Mouse (Mus musculus): ENCODE measurements around the gene Golm1. TPM values are rescaled to one million over a fixed set of nuclear protein-coding genes. Genes with fewer than 3 reads are reported as not detected.
"Not testable (repeated sequence)": the region's sequence is repeated elsewhere in the genome, so short reads cannot be mapped to it uniquely, and the experiment has no call there.

The Golm1 gene
- 1.9 and 3.4 TPM in 2 replicates for polyA plus RNA-seq (2012; ENCODE audit: insufficient read depth, low replicate concordance)

GRCm38 (mm10) chr13:59675151-59676011 lies at the start of gene Golm1:
TSS of gene Golm1 (minus strand) at chr13:59675811.
- Histone ChIP-seq H3K27me3 (replicated peaks) (peaks cover 18% of the 10 kb centered on the region), H3K4me3 (replicated peaks) (peak within 1 kb of the TSS; percentile 93), H3K9me3 (no peaks in the 10 kb centered on the region), H3K4me1 (peaks cover 39% of the 10 kb centered on the region), H3K36me3 (replicated peaks; ENCODE audit: low read length) (no peaks in the 10 kb centered on the region)
- no peak for TF ChIP-seq GATA1 (IDR thresholded peaks at IDR 0.05; ENCODE audit: borderline replicate concordance, low read length)
- TF ChIP-seq FLI1 (IDR thresholded peaks at IDR 0.05; ENCODE audit: low read length), result no peak

- Histone ChIP-seq H3K4me1 (peaks cover 27% of the 10 kb centered on the region), H3K27me3 (replicated peaks) (peaks cover 65% of the 10 kb centered on the region), H3K9me3 (peaks cover 21% of the 10 kb centered on the region)
- H3K36me3 ChIP-seq (replicated peaks; ENCODE audit: low read length); H3K4me3 ChIP-seq (replicated peaks): not testable (repeated sequence)
These were observed 46.5 kb upstream of the Golm1 start for GRCm38 (mm10) chr13:59722089-59722488.

GRCm38 (mm10) chr13:59719475-59719874 lies 43.9 kb upstream of the Golm1 start:
- Histone ChIP-seq H3K36me3 (replicated peaks; ENCODE audit: low read length) (no peaks in the 10 kb centered on the region), H3K9me3 (peaks cover 18% of the 10 kb centered on the region), H3K4me3 (replicated peaks) (no peak overlapping the region), H3K4me1 (peaks cover 27% of the 10 kb centered on the region), H3K27me3 (replicated peaks) (peaks cover 65% of the 10 kb centered on the region)
- TF ChIP-seq FLI1 (IDR thresholded peaks at IDR 0.05; ENCODE audit: low read length) (no peak), GATA1 (IDR thresholded peaks at IDR 0.05; ENCODE audit: borderline replicate concordance, low read length) (no peak)

- peaks cover 22% of the 10 kb centered on the region for H3K4me1 ChIP-seq
- peaks cover 18% of the 10 kb centered on the region for H3K9me3 ChIP-seq
- not testable (repeated sequence) for H3K4me3 ChIP-seq (replicated peaks); H3K36me3 ChIP-seq (replicated peaks; ENCODE audit: low read length)
- peaks cover 65% of the 10 kb centered on the region for H3K27me3 ChIP-seq (replicated peaks)
These were observed 43.3 kb upstream of the Golm1 start for GRCm38 (mm10) chr13:59718857-59719440.

GRCm38 (mm10) chr13:59713710-59714109 lies 38.1 kb upstream of the Golm1 start:
- no peak for TF ChIP-seq GATA1 (IDR thresholded peaks at IDR 0.05; ENCODE audit: borderline replicate concordance, low read length)
- no peak for TF ChIP-seq FLI1 (IDR thresholded peaks at IDR 0.05; ENCODE audit: low read length)
- Histone ChIP-seq H3K36me3 (replicated peaks; ENCODE audit: low read length) (no peaks in the 10 kb centered on the region), H3K9me3 (no peaks in the 10 kb centered on the region), H3K4me1 (peaks cover 7% of the 10 kb centered on the region; the same call in 1 of the 2 replicates), H3K4me3 (replicated peaks) (no peak overlapping the region), H3K27me3 (replicated peaks) (peaks cover 72% of the 10 kb centered on the region)

GRCm38 (mm10) chr13:59711984-59712383 lies 36.4 kb upstream of the Golm1 start, which contains the start of gene Spata31d1b:
TSS of gene Spata31d1b (plus strand) at chr13:59712284.
- H3K4me1 ChIP-seq; H3K4me3 ChIP-seq (replicated peaks); H3K36me3 ChIP-seq (replicated peaks; ENCODE audit: low read length); H3K9me3 ChIP-seq: not testable (repeated sequence)
- peaks cover 73% of the 10 kb centered on the region for H3K27me3 ChIP-seq (replicated peaks)

GRCm38 (mm10) chr13:59710230-59710629 lies 34.6 kb upstream of the Golm1 start, which contains the start of gene Spata31d1a:
TSS of gene Spata31d1a (minus strand) at chr13:59710330.
- H3K27me3 ChIP-seq (replicated peaks), result peaks cover 65% of the 10 kb centered on the region
- H3K4me3 ChIP-seq (replicated peaks), result peak within 1 kb of the TSS; percentile 38
- H3K9me3 ChIP-seq, result 0 out of 2 replicates have a peak, but pooled peaks cover 3% of the 10 kb centered on the region
- TF ChIP-seq FLI1 (IDR thresholded peaks at IDR 0.05; ENCODE audit: low read length), result no peak
- TF ChIP-seq GATA1 (IDR thresholded peaks at IDR 0.05; ENCODE audit: borderline replicate concordance, low read length), result no peak
- H3K36me3 ChIP-seq (replicated peaks; ENCODE audit: low read length), result no peaks in the 10 kb centered on the region
- peaks cover 2% of the 10 kb centered on the region; the same call in 1 of the 2 replicates for H3K4me1 ChIP-seq

GRCm38 (mm10) chr13:59704562-59704961 lies 29.0 kb upstream of the Golm1 start:
- Histone ChIP-seq H3K4me1 (peaks cover 21% of the 10 kb centered on the region), H3K9me3 (0 out of 2 replicates have a peak, but pooled peaks cover 3% of the 10 kb centered on the region), H3K36me3 (replicated peaks; ENCODE audit: low read length) (no peaks in the 10 kb centered on the region), H3K27me3 (replicated peaks) (peaks cover 63% of the 10 kb centered on the region), H3K4me3 (replicated peaks) (peak overlapping the region; percentile 76)
- TF ChIP-seq GATA1 (IDR thresholded peaks at IDR 0.05; ENCODE audit: borderline replicate concordance, low read length), result no peak
- TF ChIP-seq FLI1 (IDR thresholded peaks at IDR 0.05; ENCODE audit: low read length), result no peak

GRCm38 (mm10) chr13:59703514-59703913 lies 27.9 kb upstream of the Golm1 start:
- Histone ChIP-seq H3K4me1 (peaks cover 21% of the 10 kb centered on the region), H3K27me3 (replicated peaks) (peaks cover 63% of the 10 kb centered on the region), H3K9me3 (0 out of 2 replicates have a peak, but pooled peaks cover 3% of the 10 kb centered on the region), H3K4me3 (replicated peaks) (no peak overlapping the region), H3K36me3 (replicated peaks; ENCODE audit: low read length) (no peaks in the 10 kb centered on the region)
- TF ChIP-seq GATA1 (IDR thresholded peaks at IDR 0.05; ENCODE audit: borderline replicate concordance, low read length), result no peak
- TF ChIP-seq FLI1 (IDR thresholded peaks at IDR 0.05; ENCODE audit: low read length), result no peak

- not testable (repeated sequence) for H3K9me3 ChIP-seq; H3K36me3 ChIP-seq (replicated peaks; ENCODE audit: low read length); H3K4me3 ChIP-seq (replicated peaks)
- peaks cover 65% of the 10 kb centered on the region for H3K27me3 ChIP-seq (replicated peaks)
- peaks cover 18% of the 10 kb centered on the region for H3K4me1 ChIP-seq
These were observed 24.5 kb upstream of the Golm1 start for GRCm38 (mm10) chr13:59700137-59700536.

All from megakaryocyte, embryonic 14.5 days (primary cell).